Mouse (Mus musculus): ENCODE data around the gene Col6a4. TPM values are rescaled to one million over a fixed set of nuclear protein-coding genes. Genes with fewer than 3 reads are reported as not detected.

Col6a4 gene
- total and polyA plus RNA-seq, 3 experiments, result 0.08 to 0.74 (median 0.47) TPM

- no peaks in the 10 kb centered on the region for H3K9me3 ChIP-seq (replicated peaks; ENCODE audit: low read length)
- no peak overlapping the region for H3K4me2 ChIP-seq (ENCODE audit: insufficient read depth, low read depth, poor library complexity, severe bottlenecking)
- no peak for DNase-seq (ENCODE audit: extremely low read depth)
- no peak overlapping the region for H3K27ac ChIP-seq (ENCODE audit: insufficient read depth, low read depth)
- H3K27me3 ChIP-seq (replicated peaks), result peaks cover 61% of the 10 kb centered on the region
- no peak overlapping the region for H3K9ac ChIP-seq (ENCODE audit: insufficient read depth, low read depth)
- in situ Hi-C loops (cut with MboI; ENCODE audit: low pct_ligation_motif_present, low pct_unique_long_range_greater_than_20kb, low sequenced_read_pairs), result no loop called here
- no peaks in the 10 kb centered on the region for H3K36me3 ChIP-seq (replicated peaks in 1 of 2; ENCODE audit: control insufficient read depth in 1 of 2, insufficient read depth in 1 of 2, low read length in 1 of 2)
- TF ChIP-seq MXI1 (IDR thresholded peaks at IDR 0.05; ENCODE audit: low read depth, low read length) (no peak), ELF1 (IDR thresholded peaks at IDR 0.05; ENCODE audit: low read depth, low read length) (no peak), EP300 (IDR thresholded peaks at IDR 0.05; ENCODE audit: low read length) (no peak), MAZ (IDR thresholded peaks at IDR 0.05; ENCODE audit: low read depth, low read length) (no peak)
- H3K79me2 ChIP-seq (replicated peaks; ENCODE audit: control insufficient read depth, extremely low read depth, insufficient read depth, poor library complexity, severe bottlenecking), result no peaks in the 10 kb centered on the region
- no peak overlapping the region for H3K4me3 ChIP-seq (replicated peaks in 1 of 3; ENCODE audit: low read depth in 2 of 3, low read length in 2 of 3, poor library complexity in 1 of 3)
- dilution Hi-C loops (cut with MboI; ENCODE audit: extremely low pct_ligation_motif_present, extremely low pct_unique_long_range_greater_than_20kb, low sequenced_read_pairs), result no loop called here
- H3K4me1 ChIP-seq (ENCODE audit: control insufficient read depth in 1 of 2, insufficient read depth in 2 of 2), result no peaks in the 10 kb centered on the region; a peak in 1 of 4 replicates
Measured at GRCm38 (mm10) chr9:106144176-106144575, 47.6 kb upstream of the Col6a4 start.

GRCm38 (mm10) chr9:106141955-106142354, 45.4 kb upstream of the Col6a4 start:
- no peak overlapping the region for H3K4me2 ChIP-seq (ENCODE audit: insufficient read depth, low read depth, poor library complexity, severe bottlenecking)
- no peaks in the 10 kb centered on the region for H3K4me1 ChIP-seq (ENCODE audit: control insufficient read depth in 1 of 2, insufficient read depth in 2 of 2)
- H3K27me3 ChIP-seq (replicated peaks), result peaks cover 49% of the 10 kb centered on the region
- in situ Hi-C loops (cut with MboI; ENCODE audit: low pct_ligation_motif_present, low pct_unique_long_range_greater_than_20kb, low sequenced_read_pairs), result no loop called here
- no peak overlapping the region for H3K4me3 ChIP-seq (replicated peaks in 1 of 3; ENCODE audit: low read depth in 2 of 3, low read length in 2 of 3, poor library complexity in 1 of 3)
- no peak overlapping the region for H3K9ac ChIP-seq (ENCODE audit: insufficient read depth, low read depth)
- no peaks in the 10 kb centered on the region for H3K79me2 ChIP-seq (replicated peaks; ENCODE audit: control insufficient read depth, extremely low read depth, insufficient read depth, poor library complexity, severe bottlenecking)
- no peak overlapping the region for H3K27ac ChIP-seq (ENCODE audit: insufficient read depth, low read depth)
- TF ChIP-seq RCOR1 (conservative IDR thresholded peaks at IDR 0.05; ENCODE audit: low read depth, low read length) (no peak), TCF12 (IDR thresholded peaks at IDR 0.05; ENCODE audit: low read depth, low read length) (no peak), GABPA (IDR thresholded peaks at IDR 0.05; ENCODE audit: insufficient replicate concordance, low read depth, low read length) (no peak), ZC3H11A (IDR thresholded peaks at IDR 0.05; ENCODE audit: low read depth, low read length) (no peak), ZKSCAN1 (IDR thresholded peaks at IDR 0.05; ENCODE audit: borderline replicate concordance, low read depth, low read length) (no peak), SMC3 (IDR thresholded peaks at IDR 0.05; ENCODE audit: low read depth, low read length) (no peak), MAZ (IDR thresholded peaks at IDR 0.05; ENCODE audit: low read depth, low read length) (no peak), CHD2 (IDR thresholded peaks at IDR 0.05; ENCODE audit: low read length) (no peak), CTCF (conservative IDR thresholded peaks at IDR 0.05 in 1 of 2, IDR thresholded peaks at IDR 0.05 in 1 of 2; ENCODE audit: low read depth in 2 of 2, low read length in 2 of 2) (no peak), USF1 (IDR thresholded peaks at IDR 0.05; ENCODE audit: low read depth, low read length) (no peak), NRF1 (IDR thresholded peaks at IDR 0.05; ENCODE audit: low read depth, low read length) (no peak), ELF1 (IDR thresholded peaks at IDR 0.05; ENCODE audit: low read depth, low read length) (no peak), JUN (IDR thresholded peaks at IDR 0.05; ENCODE audit: insufficient read depth, low read depth, low read length) (no peak), RAD21 (IDR thresholded peaks at IDR 0.05; ENCODE audit: low read depth, low read length) (no peak), E2F4 (IDR thresholded peaks at IDR 0.05; ENCODE audit: insufficient replicate concordance, low read depth, low read length) (no peak), IRF4 (IDR thresholded peaks at IDR 0.05; ENCODE audit: low read depth, low read length) (no peak), SIN3A (IDR thresholded peaks at IDR 0.05; ENCODE audit: low read length) (no peak), BHLHE40 (IDR thresholded peaks at IDR 0.05; ENCODE audit: low read depth, low read length) (no peak), MXI1 (IDR thresholded peaks at IDR 0.05; ENCODE audit: low read depth, low read length) (no peak), ZMIZ1 (IDR thresholded peaks at IDR 0.05; ENCODE audit: low read depth, low read length) (no peak)
- DNase-seq (ENCODE audit: extremely low read depth), result no peak
- peaks cover 4% of the 10 kb centered on the region for H3K9me3 ChIP-seq (replicated peaks; ENCODE audit: low read length)
- dilution Hi-C loops (cut with MboI; ENCODE audit: extremely low pct_ligation_motif_present, extremely low pct_unique_long_range_greater_than_20kb, low sequenced_read_pairs), result no loop called here
- no peaks in the 10 kb centered on the region for H3K36me3 ChIP-seq (replicated peaks in 1 of 2; ENCODE audit: control insufficient read depth in 1 of 2, insufficient read depth in 1 of 2, low read length in 1 of 2)
